Mouse (Mus musculus): ENCODE measurements around the gene Cygb.

The Cygb gene

GRCm38 (mm10) chr11:116632962-116633361, 21.2 kb downstream of the Cygb start:
- no peak for DNase-seq

DNA sequence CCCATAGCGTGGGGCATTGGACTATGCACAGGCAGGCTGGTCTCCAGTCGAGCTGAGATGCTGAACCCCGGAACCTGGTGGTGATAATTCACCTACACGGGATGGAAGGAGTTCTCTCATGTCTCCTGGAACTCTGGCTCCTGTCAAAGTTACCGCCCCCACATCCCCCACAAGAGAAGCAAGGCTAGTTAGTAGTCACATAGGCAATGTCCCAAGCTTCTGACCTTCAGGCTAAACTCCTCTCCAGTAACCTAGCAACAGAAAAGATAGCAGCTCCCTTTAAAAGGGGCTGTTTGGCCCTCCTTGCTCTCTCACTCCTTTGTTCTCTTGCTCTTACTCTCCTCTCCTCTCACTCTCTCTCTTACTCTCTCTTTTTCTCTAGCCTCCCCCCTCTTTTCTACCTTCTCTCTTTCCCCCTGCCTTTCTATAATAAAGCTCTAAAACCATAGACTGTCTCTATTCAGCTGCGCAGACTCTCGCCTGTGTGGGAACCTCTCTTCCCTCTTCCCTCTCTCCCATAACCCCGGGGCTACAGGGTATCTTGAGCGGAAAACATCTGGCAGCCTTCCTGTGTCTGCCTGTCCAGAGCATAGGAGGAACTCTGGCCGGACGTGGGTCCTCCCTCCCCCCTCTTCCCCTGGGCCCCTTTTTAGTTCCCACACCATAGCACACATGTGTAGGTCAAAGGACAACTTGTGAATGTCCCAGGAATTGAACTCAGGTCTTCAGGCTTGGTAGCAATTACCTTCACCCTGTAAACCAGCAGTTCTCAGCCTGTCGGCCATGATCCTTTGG, 23.7 kb downstream of the Cygb start:
- no peak for DNase-seq

DNA sequence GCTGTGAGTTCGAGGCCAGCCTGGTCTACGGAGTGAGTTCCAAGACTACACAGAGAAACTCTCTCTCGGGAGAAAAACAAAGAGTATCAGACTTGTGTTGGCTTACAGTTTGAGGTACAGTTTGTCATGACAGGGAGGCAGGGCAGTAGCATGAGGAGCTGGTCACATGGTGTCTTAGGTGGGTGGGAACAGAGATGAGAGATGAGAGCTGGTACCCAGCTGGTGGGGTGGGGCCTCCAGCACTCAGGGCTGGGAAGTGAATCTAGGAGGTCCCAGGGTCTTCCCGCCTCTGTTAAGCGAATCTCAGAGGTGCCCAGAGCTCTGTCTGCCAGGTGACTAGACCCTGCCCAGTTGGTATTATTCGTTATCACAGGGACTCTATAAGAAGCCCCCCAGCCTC, 24.6 kb downstream of the Cygb start:
- no peak for DNase-seq

- DNase-seq: peak; percentile 84
Observed at GRCm38 (mm10) chr11:116628712-116629111, 25.4 kb downstream of the Cygb start.

GRCm38 (mm10) chr11:116627072-116628020, 26.8 kb downstream of the Cygb start:
- DNase-seq: no peak

- no peak for DNase-seq
Observed at GRCm38 (mm10) chr11:116626299-116627071, 27.6 kb downstream of the Cygb start, which contains the start of gene Rhbdf2. Rhbdf2 (minus strand) TSS chr11:116627019.

GRCm38 (mm10) chr11:116625081-116626000, 28.8 kb downstream of the Cygb start:
- DNase-seq: no peak

DNA sequence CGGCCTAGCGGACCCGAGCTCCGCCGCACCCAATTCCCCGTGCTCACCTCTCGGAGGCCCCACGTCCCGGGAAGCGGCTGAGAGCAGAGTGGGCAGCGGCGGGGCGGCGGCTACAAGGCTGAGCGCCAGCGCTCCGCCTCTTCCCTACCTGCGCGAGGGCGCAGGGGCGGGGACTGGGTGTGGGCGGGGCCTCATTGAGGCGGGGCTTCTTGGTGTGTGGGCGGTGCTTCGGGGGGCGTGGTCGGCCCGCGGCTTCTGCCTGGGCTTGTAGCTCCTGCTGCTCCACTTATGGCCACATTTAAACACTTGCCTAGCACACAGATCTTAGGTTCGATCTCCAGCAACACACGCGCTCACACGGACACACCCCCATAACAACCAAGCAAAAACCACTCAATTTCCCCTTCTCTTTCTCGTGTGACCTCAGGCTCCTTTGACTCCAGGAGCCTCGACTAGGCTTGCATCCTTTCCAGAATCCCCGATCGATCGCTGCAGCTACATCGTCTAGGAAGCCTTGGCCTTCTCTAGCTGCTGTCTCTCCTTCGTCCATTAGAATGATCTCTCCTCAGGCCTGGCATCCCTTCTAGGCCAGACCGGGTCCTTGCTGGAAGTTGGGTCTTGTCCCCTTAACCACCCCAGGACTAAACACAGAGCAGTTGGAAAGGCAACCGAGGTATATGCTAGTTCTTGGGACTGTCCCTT, 29.8 kb downstream of the Cygb start:
- peak; percentile 24 for DNase-seq

- no peak for DNase-seq
Observed at GRCm38 (mm10) chr11:116623281-116624124, 30.6 kb downstream of the Cygb start.

- DNase-seq: peak; percentile 30
Observed at GRCm38 (mm10) chr11:116621258-116621704, 32.8 kb downstream of the Cygb start.

- no peak for DNase-seq
Observed at GRCm38 (mm10) chr11:116620559-116621253, 33.4 kb downstream of the Cygb start.

DNA sequence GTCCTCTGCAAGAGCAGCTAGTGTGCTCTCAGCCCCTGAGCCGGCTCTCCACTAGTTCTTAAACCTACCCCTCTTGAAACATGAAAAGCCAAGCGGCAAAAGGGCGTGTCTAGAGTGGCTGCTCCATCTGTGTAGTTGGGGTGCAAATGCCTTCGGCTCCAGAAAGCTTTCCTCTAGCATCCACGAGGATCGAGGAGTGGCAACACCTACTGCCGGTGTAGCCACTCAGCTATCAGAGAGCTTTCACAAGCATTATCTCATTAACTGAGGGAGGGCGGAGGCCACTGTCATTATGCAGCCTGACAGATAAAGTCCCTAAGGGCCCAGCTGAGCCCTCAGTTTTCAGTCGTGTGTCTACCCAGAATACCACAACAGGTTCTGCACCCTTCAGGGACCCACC, 34.0 kb downstream of the Cygb start:
- DNase-seq: no peak

GRCm38 (mm10) chr11:116619561-116619960, 34.6 kb downstream of the Cygb start:
- DNase-seq: no peak

DNA sequence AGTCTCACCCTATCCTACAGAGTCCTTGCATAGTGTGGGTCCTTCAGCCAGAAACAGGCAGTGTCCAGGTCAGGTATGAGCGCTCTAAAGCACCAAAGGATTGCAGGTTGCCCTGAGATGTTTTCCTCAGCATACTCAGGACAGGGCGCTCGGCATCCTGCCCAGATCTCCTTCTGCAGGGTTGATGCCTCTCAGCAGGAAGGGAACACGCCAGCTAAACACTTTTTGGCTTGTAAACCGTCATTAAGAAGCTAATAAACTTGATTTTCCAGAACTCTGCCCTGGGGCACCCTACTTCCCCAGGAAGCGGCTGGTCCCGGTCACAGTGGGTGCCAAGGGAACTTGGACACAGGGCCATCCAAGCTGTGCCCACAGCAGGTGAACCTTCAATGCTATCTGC, 35.0 kb downstream of the Cygb start:
- no peak for DNase-seq

DNA sequence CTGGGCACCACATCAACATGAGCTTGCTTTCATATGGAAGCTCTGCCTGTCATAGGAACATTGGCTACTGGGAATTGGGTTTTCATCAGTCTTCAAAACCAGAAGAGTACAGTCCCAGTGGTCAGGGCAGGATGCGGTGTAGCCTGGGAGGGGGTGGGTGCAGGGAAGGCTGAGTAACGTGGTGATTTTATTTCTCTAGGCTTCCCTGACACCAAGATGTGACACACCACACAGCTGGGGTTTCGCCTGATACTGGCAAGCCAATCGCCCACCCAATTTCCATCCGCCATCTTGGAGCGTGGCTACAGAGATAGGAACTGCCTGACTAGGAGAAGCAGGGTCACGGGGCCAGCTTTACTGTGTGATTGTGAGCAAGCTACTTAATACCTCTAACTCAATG, 35.4 kb downstream of the Cygb start:
- DNase-seq: no peak

DNA sequence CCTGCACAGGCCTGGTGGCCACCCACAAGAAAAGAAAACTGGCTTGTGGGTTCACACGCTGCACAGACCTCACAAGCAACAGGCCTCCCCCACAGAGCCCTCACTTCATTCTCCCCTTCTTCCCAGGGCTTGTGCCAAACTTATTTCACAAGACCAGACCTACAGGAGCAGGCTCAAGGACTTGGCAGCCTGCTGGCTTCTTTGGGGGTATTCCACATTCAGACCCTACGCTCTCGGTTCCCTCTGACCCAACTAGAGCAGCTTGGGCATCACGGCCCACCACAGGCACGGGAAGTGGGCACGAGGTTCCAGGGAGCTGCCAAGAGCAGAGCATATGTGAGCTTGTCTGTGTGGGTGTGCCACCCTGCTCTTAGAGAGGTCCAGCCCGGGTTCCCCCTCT, 36.5 kb downstream of the Cygb start:
- DNase-seq: no peak

GRCm38 (mm10) chr11:116616438-116617118, 37.5 kb downstream of the Cygb start:
- DNase-seq: no peak

DNA sequence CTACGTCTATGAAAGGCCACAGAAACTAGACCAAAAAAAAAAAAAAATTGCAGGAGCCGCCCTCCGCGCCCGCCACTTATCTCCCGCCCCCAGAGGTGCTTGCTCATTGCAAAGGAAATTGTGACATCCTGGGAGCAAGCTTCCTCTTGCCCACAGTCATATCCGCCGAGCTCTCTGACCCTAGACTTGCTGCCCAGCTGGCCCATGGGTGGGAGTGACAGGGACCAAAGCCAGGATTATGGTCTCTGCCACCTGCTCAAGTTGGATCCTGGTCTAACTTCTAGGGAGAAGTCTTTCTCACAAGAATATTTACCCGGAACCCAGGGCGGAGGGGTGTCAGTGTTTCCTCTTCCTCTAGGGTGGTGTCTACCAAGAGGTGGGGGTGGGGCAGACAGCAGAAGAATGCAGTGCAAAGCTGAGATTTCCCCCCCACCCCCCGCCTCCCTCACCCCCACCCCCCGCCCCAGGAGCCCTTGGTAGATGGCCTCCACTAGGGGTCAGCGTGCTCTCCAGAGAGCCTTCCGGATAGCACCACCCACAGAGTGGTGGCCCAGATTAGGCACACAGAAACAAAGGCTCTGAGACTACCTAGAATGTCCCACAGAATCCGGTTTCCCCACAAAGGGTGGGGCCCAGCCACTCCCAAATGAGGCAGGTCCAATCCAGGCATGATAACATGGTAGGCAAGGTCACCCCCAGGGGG, 38.2 kb downstream of the Cygb start:
- no peak for DNase-seq
